Mouse (Mus musculus) embryonic fibroblast, embryonic 13.5 days (primary cell): ENCODE measurements around the gene Cnot10.
"Not testable (repeated sequence)": the region's sequence is repeated elsewhere in the genome, so short reads cannot be mapped to it uniquely, and the experiment has no call there.

Experiments
- CTCF ChIP-seq: IDR thresholded peaks from 2 replicates; pipeline ENCODE4 v1.5.1; 2011; ENCODE audit warnings: mild to moderate bottlenecking, control low read depth, low read length, moderate library complexity, borderline replicate concordance; ENCODE audit not compliant: insufficient read depth
- POLR2A ChIP-seq: IDR thresholded peaks from 2 replicates; pipeline ENCODE4 v1.6.1; 2011; ENCODE audit warnings: low read depth, mild to moderate bottlenecking, control low read depth, low read length, moderate library complexity

- TF ChIP-seq CTCF, POLR2A: not testable (repeated sequence)
These were observed 8.5 kb upstream of the Cnot10 start for GRCm38 (mm10) chr9:114648472-114648871.
